Comparison of ENCODE assay signal across 22 mouse cellular contexts in genomic region chr14:58783201-58783600, GRCm38 (mm10).
A peak's percentile ranks its signal among the peaks of the same experiment; 100 is the strongest.
DNase-seq lines count a peak whose midpoint lies in the region; TF ChIP-seq lines count a peak whose summit lies in the region.
"Had no signal": no experiment of that assay in that cellular context is flagged by ENCODE, and none has a peak within 500 bp of the region (broad histone marks: within the 10 kb centered on the region; RNA-seq: fewer than 3 reads in every experiment).

No protein-coding gene starts in this region.

- no peak overlapping the region for H3K4me3 ChIP-seq in gastrocnemius, adult 2 months
- H3K4me3 ChIP-seq: embryonic facial prominence, embryonic 15.5 days; heart, embryonic 10.5 days had no signal

- peak overlapping the region; percentile 68 for H3K27ac ChIP-seq in gastrocnemius, adult 2 months
- H3K27ac ChIP-seq: embryonic facial prominence, embryonic 15.5 days; hindbrain, embryonic 14.5 days; hindbrain, postnatal 0 days had no signal

- no peak for DNase-seq in gastrocnemius, adult 2 months
- DNase-seq in gastrocnemius, postnatal 4 days (ENCODE audit: low spot score in 2 of 2): no peak
- DNase-seq in heart, adult 8-10 months (ENCODE audit: low spot score): peak; percentile 34
- no peak for DNase-seq in heart, postnatal 36 days
- DNase-seq in Muller cell, postnatal 12 days (ENCODE audit: inconsistent ontology term): peak; percentile 49
- no peak for DNase-seq in urinary bladder, postnatal 10 days (ENCODE audit: low spot score)
- DNase-seq: adrenal gland, adult 2 months; adrenal gland, postnatal 14 days; B cell, adult 2 months; cerebellum, adult 11-12 months; cerebellum, adult 8-10 months; cerebellum, postnatal 10 days; cerebellum, postnatal 36 days; embryo, embryonic 11 days; forebrain, postnatal 0 days; gastrocnemius, postnatal 25 days; heart, postnatal 4 days; kidney, adult 18-20 months had no signal

- TF ChIP-seq CTCF in gastrocnemius, adult 2 months (IDR thresholded peaks at IDR 0.05): no peak

- intact Hi-C loops in gastrocnemius, adult 2 months (cut with DNase I): loop anchor here (10.0 kb wide), 1 partner anchor 62 kb away; no protein-coding TSS in a partner anchor
- intact Hi-C loops in heart, postnatal 36 days (cut with DNase I): loop anchor here (2.0 kb wide), 1 partner anchor 18 kb away; no protein-coding TSS in a partner anchor

Comparison
In these comparisons a context has a peak if more than half of its experiments do, and no peak if none do; other contexts are left out.
1. DNase-seq: peak in heart, adult 8-10 months (single experiment) and Muller cell, postnatal 12 days (single experiment); none in gastrocnemius, adult 2 months (single experiment), gastrocnemius, postnatal 4 days (0 of 2), heart, postnatal 36 days (0 of 2) and urinary bladder, postnatal 10 days (single experiment).